Mouse (Mus musculus) urinary bladder, postnatal 4 days (tissue): ENCODE results near the gene Rapgef3.

ENCODE experiments used
- DNase-seq, 2 experiments: peaks; one replicate each; pipeline ENCODE4 v3.0.0; 2021 to 2022; ENCODE audit warnings: low spot score in 2 of 2

Rapgef3 gene

GRCm38 (mm10) chr15:97746748-97747147 lies 21.0 kb downstream of the Rapgef3 start:
- no peak for DNase-seq

GRCm38 (mm10) chr15:97746278-97746677 lies 21.5 kb downstream of the Rapgef3 start:
- no peak for DNase-seq

- peak in 1 of 2 experiments; percentile 71 for DNase-seq
Observed at GRCm38 (mm10) chr15:97745331-97745730, 22.4 kb downstream of the Rapgef3 start.

GRCm38 (mm10) chr15:97744930-97745329 lies 22.8 kb downstream of the Rapgef3 start:
- DNase-seq, result peak in 1 of 2 experiments; percentile 44

- no peak for DNase-seq
Observed at GRCm38 (mm10) chr15:97743961-97744525, 23.7 kb downstream of the Rapgef3 start.

- no peak for DNase-seq
Observed at GRCm38 (mm10) chr15:97743210-97743609, 24.6 kb downstream of the Rapgef3 start.

GRCm38 (mm10) chr15:97742600-97742999 lies 25.2 kb downstream of the Rapgef3 start:
- no peak for DNase-seq

- DNase-seq, result no peak
Observed at GRCm38 (mm10) chr15:97742074-97742473, 25.7 kb downstream of the Rapgef3 start.

- DNase-seq, result no peak
Observed at GRCm38 (mm10) chr15:97741662-97742061, 26.1 kb downstream of the Rapgef3 start.

GRCm38 (mm10) chr15:97740283-97740732 lies 27.5 kb downstream of the Rapgef3 start:
- DNase-seq, result no peak

GRCm38 (mm10) chr15:97738923-97739322 lies 28.8 kb downstream of the Rapgef3 start:
- DNase-seq, result no peak

GRCm38 (mm10) chr15:97731988-97732387 lies 35.8 kb downstream of the Rapgef3 start:
- DNase-seq, result no peak

- DNase-seq, result no peak
Observed at GRCm38 (mm10) chr15:97731111-97731510, 36.7 kb downstream of the Rapgef3 start, which contains the start of gene Endou. TSS of gene Endou (minus strand) at chr15:97731339.

- DNase-seq, result no peak
Observed at GRCm38 (mm10) chr15:97730365-97730764, 37.4 kb downstream of the Rapgef3 start.

- no peak for DNase-seq
Observed at GRCm38 (mm10) chr15:97728804-97729203, 39.0 kb downstream of the Rapgef3 start.

- no peak for DNase-seq
Observed at GRCm38 (mm10) chr15:97728394-97728793, 39.4 kb downstream of the Rapgef3 start.

- DNase-seq, result no peak
Observed at GRCm38 (mm10) chr15:97727520-97727919, 40.3 kb downstream of the Rapgef3 start.

GRCm38 (mm10) chr15:97727048-97727447 lies 40.7 kb downstream of the Rapgef3 start:
- no peak for DNase-seq

- no peak for DNase-seq
Observed at GRCm38 (mm10) chr15:97726310-97726709, 41.5 kb downstream of the Rapgef3 start.

- no peak for DNase-seq
Observed at GRCm38 (mm10) chr15:97725198-97725785, 42.5 kb downstream of the Rapgef3 start.

- DNase-seq, result no peak
Observed at GRCm38 (mm10) chr15:97724346-97725197, 43.2 kb downstream of the Rapgef3 start.

GRCm38 (mm10) chr15:97723536-97724345 lies 44.0 kb downstream of the Rapgef3 start:
- DNase-seq, result no peak
